12 mouse cellular contexts compared by ENCODE assay signal in the genomic region with DNA sequence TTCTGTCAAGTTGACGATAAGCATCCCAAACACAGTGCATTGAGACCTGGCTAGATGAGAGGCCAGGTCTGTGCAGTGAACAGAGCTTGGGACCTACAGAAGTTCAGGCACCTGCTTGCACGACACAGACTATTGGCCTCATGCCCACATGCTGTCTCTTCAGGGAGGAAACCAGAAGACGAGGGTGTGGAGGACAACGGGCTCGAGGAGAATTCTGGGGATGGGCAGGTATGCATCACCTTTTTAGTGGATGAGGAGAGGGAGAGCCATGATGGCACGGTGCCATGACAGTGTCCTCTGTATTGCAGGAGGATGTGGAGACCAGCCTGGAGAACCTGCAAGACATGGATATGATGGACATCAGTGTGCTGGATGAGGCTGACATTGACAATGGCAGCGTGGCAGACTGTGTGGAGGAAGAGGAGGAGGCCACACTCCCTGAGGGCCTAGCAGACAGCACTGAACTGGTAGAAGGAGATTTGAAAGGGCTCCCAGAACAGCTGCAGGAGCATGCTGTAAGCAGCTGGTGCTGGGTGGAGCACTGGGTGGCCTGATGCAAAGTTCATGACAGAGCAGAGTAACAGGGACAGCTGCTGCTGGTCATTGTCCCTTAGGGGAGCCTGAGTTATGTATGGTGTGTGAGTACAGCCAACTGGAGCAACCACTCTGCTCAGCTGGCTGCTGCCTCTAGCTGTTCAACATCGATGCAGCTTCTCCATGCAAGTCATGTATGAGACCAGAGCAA. TPM values are rescaled to one million over a fixed set of nuclear protein-coding genes. Genes with fewer than 3 reads are reported as not detected.
DNase-seq lines count a peak whose midpoint lies in the region; ATAC-seq and TF ChIP-seq lines count a peak whose summit lies in the region.
"Had no signal": no experiment of that assay in that cellular context is flagged by ENCODE, and none has a peak within 500 bp of the region (broad histone marks: within the 10 kb centered on the region; RNA-seq: fewer than 3 reads in every experiment).

No protein-coding gene starts in this region.

- H3K9ac ChIP-seq in embryonic facial prominence, embryonic 15.5 days = no peak overlapping the region
- H3K9ac ChIP-seq in limb, embryonic 15.5 days = no peak overlapping the region
- H3K9ac ChIP-seq: liver, postnatal 0 days had no signal

- H3K4me3 ChIP-seq in layer of hippocampus, adult 2 months = no peak overlapping the region
- H3K4me3 ChIP-seq in embryonic facial prominence, embryonic 15.5 days (replicated peaks) = no peak overlapping the region
- no peak overlapping the region for H3K4me3 ChIP-seq in limb, embryonic 15.5 days

- 77% methylated on average over 8 of the region's 8 CpGs for WGBS in embryonic facial prominence, embryonic 15.5 days
- 85% methylated on average over 8 of the region's 8 CpGs for WGBS in limb, embryonic 15.5 days

- H3K4me2 ChIP-seq in embryonic facial prominence, embryonic 15.5 days (replicated peaks) = no peak overlapping the region
- H3K4me2 ChIP-seq in limb, embryonic 15.5 days = no peak overlapping the region

- no peak for TF ChIP-seq CTCF in layer of hippocampus, adult 2 months (conservative IDR thresholded peaks at IDR 0.05)

- H3K9me3 ChIP-seq in embryonic facial prominence, embryonic 15.5 days (replicated peaks) = no peaks in the 10 kb centered on the region
- H3K9me3 ChIP-seq in limb, embryonic 15.5 days = no peaks in the 10 kb centered on the region

- H3K27me3 ChIP-seq in embryonic facial prominence, embryonic 15.5 days = no peaks in the 10 kb centered on the region
- no peaks in the 10 kb centered on the region for H3K27me3 ChIP-seq in limb, embryonic 15.5 days

- peaks cover 95% of the 10 kb centered on the region for H3K36me3 ChIP-seq in embryonic facial prominence, embryonic 15.5 days
- peaks cover 92% of the 10 kb centered on the region for H3K36me3 ChIP-seq in limb, embryonic 15.5 days

- peak overlapping the region; percentile 18; the same call in 1 of the 2 replicates for H3K27ac ChIP-seq in layer of hippocampus, adult 2 months
- H3K27ac ChIP-seq in embryonic facial prominence, embryonic 15.5 days (replicated peaks) = peak overlapping the region; percentile 39; the same call in 1 of the 2 replicates
- no peak overlapping the region for H3K27ac ChIP-seq in limb, embryonic 15.5 days

- peak; percentile 31 to 34 for DNase-seq in cerebellum, postnatal 36 days
- no peak for DNase-seq in cerebellum, postnatal 4 days (ENCODE audit: low spot score in 2 of 2)
- DNase-seq in layer of hippocampus, adult 2 months (ENCODE audit: low spot score in 2 of 2) = no peak
- DNase-seq in layer of hippocampus, postnatal 10 days (ENCODE audit: low spot score in 2 of 2) = no peak
- DNase-seq in right cerebral cortex, adult 2 months (ENCODE audit: low spot score in 2 of 2) = no peak
- DNase-seq in adrenal gland, postnatal 36 days = no peak
- DNase-seq: B cell, adult 2 months; kidney, adult 2 months; liver, postnatal 0 days; thymus, postnatal 14 days had no signal

- H3K4me1 ChIP-seq in embryonic facial prominence, embryonic 15.5 days = peaks cover 21% of the 10 kb centered on the region; the same call in 1 of the 2 replicates
- H3K4me1 ChIP-seq in limb, embryonic 15.5 days = 0 out of 2 replicates have a peak, but pooled peaks cover 11% of the 10 kb centered on the region

- peak; percentile 75 for ATAC-seq in embryonic facial prominence, embryonic 15.5 days (ENCODE audit: insufficient number of reproducible peaks, low FRiP score, low TSS enrichment, low read depth)
- ATAC-seq in limb, embryonic 15.5 days (ENCODE audit: insufficient number of reproducible peaks, low FRiP score, low TSS enrichment, low read depth) = peak; percentile 50; the same call in 1 of the 2 replicates
- ATAC-seq: liver, postnatal 0 days had no signal

RNA-seq across cellular contexts. Expression of a gene that starts 9.1 kb away (rescaled TPM):
- 100 to 1,000 TPM; 162 to 193 TPM for total RNA-seq in layer of hippocampus, adult 2 months (2021)
- total RNA-seq in layer of hippocampus, postnatal 10 days (2021) = 100 to 1,000 TPM; 147 to 185 TPM
- 101 and 109 TPM in 2 replicates for polyA plus RNA-seq in embryonic facial prominence, embryonic 15.5 days (2015; fragmentation: Nextera tagmentation; extraction: Ambion mirVana)
- 80.6 and 94.2 TPM in 2 replicates for polyA plus RNA-seq in limb, embryonic 15.5 days (2015; fragmentation: Nextera tagmentation; extraction: Ambion mirVana)
- total RNA-seq in adrenal gland, postnatal 36 days (2021) = 100 to 1,000 TPM; 103 to 122 TPM

RNA-seq across cellular contexts. Expression of a gene that starts 9.3 kb away (rescaled TPM):
- total RNA-seq in layer of hippocampus, adult 2 months (2021) = 100 to 1,000 TPM; 134 to 168 TPM
- 100 to 1,000 TPM; 122 to 141 TPM for total RNA-seq in layer of hippocampus, postnatal 10 days (2021)
- polyA plus RNA-seq in embryonic facial prominence, embryonic 15.5 days (2015; fragmentation: Nextera tagmentation; extraction: Ambion mirVana) = 87.5 and 98.4 TPM in 2 replicates
- 74.5 and 75.6 TPM in 2 replicates for polyA plus RNA-seq in limb, embryonic 15.5 days (2015; fragmentation: Nextera tagmentation; extraction: Ambion mirVana)
- 100 to 1,000 TPM; 103 to 126 TPM for total RNA-seq in adrenal gland, postnatal 36 days (2021)

RNA-seq across cellular contexts. Expression of a gene that starts 15.9 kb away (rescaled TPM):
- 100 to 1,000 TPM; 134 to 142 TPM for total RNA-seq in layer of hippocampus, adult 2 months (2021)
- 100 to 1,000 TPM; 137 to 175 TPM for total RNA-seq in layer of hippocampus, postnatal 10 days (2021)
- 262 and 270 TPM in 2 replicates for polyA plus RNA-seq in embryonic facial prominence, embryonic 15.5 days (2015; fragmentation: Nextera tagmentation; extraction: Ambion mirVana)
- 257 and 269 TPM in 2 replicates for polyA plus RNA-seq in limb, embryonic 15.5 days (2015; fragmentation: Nextera tagmentation; extraction: Ambion mirVana)
- total RNA-seq in adrenal gland, postnatal 36 days (2021) = 100 to 1,000 TPM; 293 to 327 TPM

RNA-seq across cellular contexts. Expression of a gene that starts 19.5 kb away (rescaled TPM):
- 100 to 1,000 TPM; 383 to 406 TPM for total RNA-seq in layer of hippocampus, adult 2 months (2021)
- total RNA-seq in layer of hippocampus, postnatal 10 days (2021) = 100 to 1,000 TPM; 454 to 456 TPM
- polyA plus RNA-seq in embryonic facial prominence, embryonic 15.5 days (2015; fragmentation: Nextera tagmentation; extraction: Ambion mirVana) = 1,900 and 1,905 TPM in 2 replicates
- 1,472 and 1,900 TPM in 2 replicates for polyA plus RNA-seq in limb, embryonic 15.5 days (2015; fragmentation: Nextera tagmentation; extraction: Ambion mirVana)
- total RNA-seq in adrenal gland, postnatal 36 days (2021) = 100 to 1,000 TPM; 804 to 953 TPM

RNA-seq across cellular contexts. Expression of a gene that starts 33.0 kb away (rescaled TPM):
- 10 to 100 TPM; 56.5 to 60.2 TPM for total RNA-seq in layer of hippocampus, adult 2 months (2021)
- total RNA-seq in layer of hippocampus, postnatal 10 days (2021) = 10 to 100 TPM; 63.8 to 71.7 TPM
- polyA plus RNA-seq in embryonic facial prominence, embryonic 15.5 days (2015; fragmentation: Nextera tagmentation; extraction: Ambion mirVana) = 49.7 and 50.5 TPM in 2 replicates
- 46.5 and 49.1 TPM in 2 replicates for polyA plus RNA-seq in limb, embryonic 15.5 days (2015; fragmentation: Nextera tagmentation; extraction: Ambion mirVana)
- total RNA-seq in adrenal gland, postnatal 36 days (2021) = 100 to 1,000 TPM; 582 to 584 TPM

Comparison
In these comparisons a context has a peak if more than half of its experiments do, and no peak if none do; other contexts are left out.
1. DNase-seq: peak in cerebellum, postnatal 36 days (2 of 2); none in cerebellum, postnatal 4 days (0 of 2), layer of hippocampus, adult 2 months (0 of 2), layer of hippocampus, postnatal 10 days (0 of 2), right cerebral cortex, adult 2 months (0 of 2) and adrenal gland, postnatal 36 days (0 of 2).